Mouse (Mus musculus): ENCODE results near the gene Prkcb.

The Prkcb gene

GRCm38 (mm10) chr7:122327942-122328341, 39.4 kb downstream of the Prkcb start:
- no peak for DNase-seq

DNA sequence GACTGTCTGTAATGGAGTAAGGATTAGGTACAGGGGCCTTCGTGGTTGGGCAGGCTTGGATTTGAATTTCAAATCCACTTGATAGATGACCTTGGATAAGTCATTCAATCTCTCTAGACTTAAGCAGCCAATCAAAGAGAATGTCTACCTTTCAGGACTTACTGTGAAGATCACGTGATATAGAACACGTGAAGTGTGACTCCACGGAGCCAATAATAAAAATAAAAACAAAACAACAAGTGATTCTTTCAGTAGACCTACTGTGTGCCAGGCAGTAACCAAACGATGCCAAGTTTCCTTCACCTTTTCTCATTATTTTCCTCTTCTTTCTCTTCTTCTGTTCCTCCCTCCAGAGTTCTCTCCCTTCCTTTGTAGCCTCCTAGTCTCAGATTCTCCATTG, 39.9 kb downstream of the Prkcb start:
- no peak for DNase-seq

GRCm38 (mm10) chr7:122329588-122329987, 41.0 kb downstream of the Prkcb start:
- no peak for DNase-seq

- no peak for DNase-seq
These were observed 45.1 kb downstream of the Prkcb start for GRCm38 (mm10) chr7:122333686-122334085.

DNA sequence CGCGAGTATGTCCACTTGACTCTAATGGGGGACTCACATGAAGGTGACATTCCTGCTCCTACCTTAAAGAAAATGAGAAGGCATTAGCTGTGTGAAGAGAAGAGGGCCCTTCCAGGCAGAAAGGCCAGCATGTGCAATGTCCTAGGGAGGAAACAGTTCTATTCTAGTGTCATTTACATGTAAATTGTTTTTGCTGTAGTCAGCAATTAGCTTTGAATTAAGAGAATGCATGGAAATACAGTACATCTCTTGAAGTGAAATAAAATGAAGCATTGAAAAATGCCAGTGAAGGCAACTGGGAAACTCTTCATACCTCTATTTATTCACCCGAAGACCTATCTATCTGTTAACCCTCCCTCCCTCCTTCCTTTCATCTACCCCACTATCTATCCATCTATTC, 48.8 kb downstream of the Prkcb start:
- no peak for DNase-seq

- no peak for DNase-seq
These were observed 49.5 kb downstream of the Prkcb start for GRCm38 (mm10) chr7:122338055-122338454.

DNA sequence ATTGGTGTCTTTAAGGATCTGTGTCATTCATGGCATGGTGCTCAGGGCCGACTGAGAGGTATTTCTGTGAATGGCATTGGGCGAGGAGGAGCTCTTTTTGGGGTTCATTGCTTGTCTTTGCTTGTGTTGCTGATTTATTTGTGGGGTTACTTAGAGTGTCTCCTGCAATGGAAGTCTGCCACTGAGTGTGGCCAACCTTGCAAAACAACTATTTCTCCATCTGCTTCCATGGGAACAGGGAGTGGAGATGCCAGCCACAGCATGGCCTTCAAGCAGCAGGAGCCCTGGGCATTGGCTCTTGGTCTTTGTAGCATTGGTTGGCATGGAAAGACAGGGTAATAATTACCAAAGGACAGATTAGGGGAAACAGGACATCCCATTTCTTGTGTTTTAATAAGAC, 50.9 kb downstream of the Prkcb start:
- DNase-seq = no peak

GRCm38 (mm10) chr7:122341813-122342212, 53.3 kb downstream of the Prkcb start:
- no peak for DNase-seq

DNA sequence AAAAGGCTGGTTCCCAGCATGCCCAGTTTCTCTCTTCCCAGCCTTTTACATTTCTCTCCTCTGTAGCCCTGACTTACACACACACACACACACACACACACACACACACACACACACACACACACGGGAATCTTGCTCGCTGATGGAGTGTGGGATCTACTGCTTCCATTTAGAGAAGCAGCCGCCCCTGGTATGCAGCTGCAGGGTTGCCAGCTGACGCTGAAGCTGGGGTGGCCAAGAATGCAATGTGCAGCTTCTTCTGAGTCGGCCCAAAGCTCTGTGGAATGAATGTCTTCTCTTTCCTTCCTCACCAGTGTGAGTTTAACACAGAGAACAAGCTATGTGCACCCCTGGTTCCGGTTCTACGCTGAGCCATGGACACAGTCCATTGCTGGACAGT, 56.1 kb downstream of the Prkcb start:
- no peak for DNase-seq

GRCm38 (mm10) chr7:122346251-122347242, 58.0 kb downstream of the Prkcb start:
- DNase-seq = no peak

DNA sequence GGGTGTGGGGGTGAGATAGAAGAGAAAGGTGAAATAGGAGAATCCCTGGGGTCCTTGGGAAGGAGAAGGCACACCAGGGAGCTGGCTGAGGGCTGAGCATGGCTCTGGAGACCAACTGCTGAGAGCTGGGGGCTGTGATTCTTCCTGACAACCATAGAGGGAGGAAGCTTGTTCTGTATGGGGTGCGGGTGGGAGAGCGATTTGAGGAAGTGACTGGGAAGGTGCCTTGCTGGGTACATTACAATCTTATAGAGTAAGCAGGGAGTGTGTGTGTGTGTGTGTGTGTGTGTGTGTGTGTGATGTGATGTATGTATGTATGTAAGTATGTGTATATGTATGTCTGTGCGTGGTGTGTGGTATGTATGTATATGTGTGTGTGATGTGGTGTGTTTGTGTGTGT, 58.9 kb downstream of the Prkcb start:
- no peak for DNase-seq

- no peak for DNase-seq
These were observed 61.4 kb downstream of the Prkcb start for GRCm38 (mm10) chr7:122349961-122350360.

DNA sequence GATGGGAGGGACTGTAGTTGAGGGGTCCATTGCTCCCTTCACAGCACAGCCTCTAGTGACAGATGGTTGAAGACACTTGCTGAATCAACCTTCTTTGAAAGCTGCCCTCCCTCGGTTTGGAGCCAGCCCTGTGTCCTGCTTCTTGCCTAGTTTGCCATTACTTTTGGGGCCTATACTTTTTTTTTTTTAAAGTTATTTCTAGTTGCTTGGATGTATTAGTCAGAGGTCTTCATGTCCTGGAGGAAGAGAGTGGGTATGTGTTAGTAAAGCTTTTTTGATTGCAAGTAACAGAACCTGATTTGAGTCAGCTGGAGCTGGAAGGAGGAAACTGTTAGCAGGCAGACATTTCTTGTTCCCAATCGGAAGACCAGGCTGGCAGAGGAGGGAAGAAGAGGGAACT, 62.2 kb downstream of the Prkcb start:
- DNase-seq = no peak

DNA sequence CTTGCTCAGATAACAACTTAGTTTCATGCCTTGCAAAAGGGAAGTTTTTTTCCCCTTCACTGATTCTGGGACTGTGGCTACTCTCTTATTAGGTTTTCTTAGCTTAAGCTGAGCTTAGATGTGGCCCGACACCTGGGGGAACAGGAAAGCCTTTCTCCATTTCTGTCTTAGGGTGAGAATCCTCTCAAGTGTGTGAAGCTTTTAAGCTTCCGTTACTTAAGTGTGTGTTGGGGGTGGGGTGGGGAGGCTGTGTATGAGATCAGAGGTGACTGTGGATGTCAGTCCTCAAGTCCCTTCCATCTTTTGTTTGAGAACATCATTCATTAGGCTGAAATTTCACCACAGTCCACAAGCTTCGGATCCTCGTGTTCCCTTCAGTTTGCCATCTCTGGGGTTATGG, 63.3 kb downstream of the Prkcb start:
- DNase-seq = no peak

GRCm38 (mm10) chr7:122352566-122353277, 64.2 kb downstream of the Prkcb start:
- no peak for DNase-seq

DNA sequence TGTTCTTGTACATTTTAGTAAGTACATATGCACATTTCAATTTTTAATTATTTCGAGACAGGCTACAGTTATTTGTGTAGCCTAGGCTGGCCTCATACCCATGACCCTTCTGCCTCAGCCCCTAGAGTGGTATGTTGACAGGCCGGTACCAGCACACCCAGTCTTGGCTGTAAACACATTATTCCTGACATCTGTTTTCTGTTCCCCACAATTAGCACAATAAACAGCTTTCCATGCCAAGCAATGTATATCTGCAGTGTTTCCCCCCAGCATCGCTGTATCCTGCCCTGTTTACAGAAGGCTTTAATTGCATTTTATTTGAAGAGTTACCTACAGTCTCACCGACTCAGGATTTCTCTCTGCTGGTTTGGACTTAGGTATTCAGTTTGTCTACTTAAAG, 64.8 kb downstream of the Prkcb start:
- DNase-seq = no peak

DNA sequence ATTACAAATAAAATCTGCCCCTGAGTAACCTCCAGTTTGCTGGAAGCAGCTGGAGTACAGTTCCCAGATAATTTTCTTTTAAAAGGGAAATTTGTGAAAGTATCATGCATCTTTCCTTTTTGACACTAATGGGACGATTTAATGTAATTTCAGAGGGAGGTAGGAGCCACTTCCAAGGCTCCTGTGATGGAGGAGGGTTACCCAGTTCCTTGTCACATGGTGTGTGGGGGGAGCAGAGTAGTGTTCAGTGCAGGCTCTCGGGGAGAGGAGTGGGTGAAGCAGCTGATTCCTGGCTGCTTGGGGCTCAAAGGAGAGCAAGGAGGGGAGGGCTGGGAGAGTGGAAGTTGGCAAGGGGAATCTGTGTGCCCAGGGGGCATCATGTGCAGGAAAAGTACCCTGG, 68.4 kb downstream of the Prkcb start:
- no peak for DNase-seq

DNA sequence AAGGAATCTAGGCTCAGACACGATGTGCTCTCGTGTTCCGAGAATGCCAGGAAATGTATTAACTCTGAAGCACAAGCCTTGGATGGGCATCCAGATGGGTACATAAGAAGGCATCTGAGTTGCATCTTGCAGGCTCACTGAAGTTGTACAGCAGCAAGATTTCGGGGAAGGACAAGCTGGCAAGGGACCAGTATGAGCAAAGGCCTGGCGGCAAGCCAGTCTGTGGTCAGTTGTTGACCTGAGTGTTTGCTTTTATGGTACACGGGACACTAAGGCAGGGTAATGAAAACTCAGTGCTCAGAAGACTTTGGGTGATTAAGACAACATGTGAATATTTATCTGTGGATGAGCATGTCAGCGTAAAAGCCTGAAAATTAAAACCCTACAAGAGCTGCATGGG, 69.3 kb downstream of the Prkcb start:
- DNase-seq = no peak

- no peak for DNase-seq
These were observed 78.1 kb downstream of the Prkcb start for GRCm38 (mm10) chr7:122366635-122367034.

DNA sequence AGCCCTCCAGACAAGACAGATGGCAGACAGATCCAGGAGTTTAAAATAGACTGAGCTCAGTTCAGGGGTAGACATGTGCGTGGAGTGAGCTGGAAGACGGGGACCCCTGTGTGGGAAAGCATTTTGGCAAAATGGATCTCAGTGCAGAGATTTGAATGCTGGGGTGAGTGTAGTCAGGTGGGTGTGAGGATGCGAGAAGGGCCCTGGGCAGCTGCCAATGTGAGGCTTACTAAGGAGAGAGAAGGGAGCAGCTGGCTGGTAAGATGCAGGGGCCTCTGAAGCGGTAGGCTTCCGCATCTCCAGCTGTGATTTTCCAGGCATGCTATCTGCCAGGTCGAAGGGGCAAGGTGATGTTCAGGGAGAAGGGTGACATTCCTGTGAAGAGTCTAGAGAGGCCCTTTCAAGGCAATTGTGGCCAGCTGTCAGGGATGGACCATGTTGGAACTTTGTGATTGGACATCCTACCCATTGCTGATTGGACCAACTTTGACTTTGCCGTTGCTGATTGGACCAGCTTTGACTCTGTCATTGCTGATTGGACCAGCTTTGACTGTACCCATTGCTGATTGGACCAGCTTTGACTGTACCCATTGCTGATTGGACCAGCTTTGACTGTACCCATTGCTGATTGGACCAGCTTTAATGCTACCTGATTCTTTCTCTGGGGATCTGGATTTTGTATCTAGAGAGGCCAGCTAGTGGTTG, 78.9 kb downstream of the Prkcb start:
- no peak for DNase-seq

GRCm38 (mm10) chr7:122370488-122370887, 81.9 kb downstream of the Prkcb start:
- no peak for DNase-seq

- DNase-seq = no peak
These were observed 83.4 kb downstream of the Prkcb start for GRCm38 (mm10) chr7:122371947-122372346.

DNA sequence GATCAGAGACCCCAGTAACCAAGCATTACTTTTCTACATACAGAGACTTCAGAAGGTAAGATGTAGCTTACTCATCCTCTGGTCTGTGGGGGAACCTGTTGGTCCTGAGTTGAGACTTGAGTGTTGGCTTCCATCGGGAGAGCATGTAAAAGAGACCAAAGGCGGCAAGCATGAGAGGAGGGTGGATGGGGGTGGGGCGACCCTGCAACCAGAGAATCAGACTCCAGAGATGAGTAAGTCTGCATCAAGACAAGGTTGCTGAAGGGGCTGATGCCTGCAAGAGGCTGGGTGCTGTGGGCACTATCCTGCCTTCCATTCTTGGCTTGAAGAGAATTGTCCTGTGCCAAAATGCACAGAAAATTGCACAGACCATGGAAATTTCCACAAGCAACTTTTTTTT, 83.8 kb downstream of the Prkcb start:
- DNase-seq = no peak

- no peak for DNase-seq
These were observed 88.3 kb downstream of the Prkcb start for GRCm38 (mm10) chr7:122376845-122377244.

Data from kidney, adult 9 months (tissue).